Mouse (Mus musculus) bone marrow macrophage, adult 2 months (primary cell): ENCODE data around the gene Cadm1. TPM values are rescaled to one million over a fixed set of nuclear protein-coding genes. Genes with fewer than 3 reads are reported as not detected.
A peak's percentile ranks its signal among the peaks of the same experiment; 100 is the strongest.

Experiments
- H3K27ac ChIP-seq: 2 replicates; pipeline ENCODE4 v1.5.1; 2012; ENCODE audit warnings: low read depth, low read length; ENCODE audit not compliant: insufficient read depth
- H3K4me1 ChIP-seq: 2 replicates; pipeline ENCODE4 v1.6.1; 2012; ENCODE audit warnings: low read length; ENCODE audit not compliant: control insufficient read depth, insufficient read depth
- H3K4me3 ChIP-seq: 2 replicates; pipeline ENCODE4 v1.5.1; 2012; ENCODE audit warnings: mild to moderate bottlenecking, low read length, moderate library complexity; ENCODE audit not compliant: insufficient read depth
- CTCF ChIP-seq: IDR thresholded peaks from 2 replicates; pipeline ENCODE4 v1.5.1; 2012; ENCODE audit warnings: low read depth, mild to moderate bottlenecking, low read length, moderate library complexity
- POLR2A ChIP-seq: IDR thresholded peaks from 2 replicates; pipeline ENCODE4 v1.6.1; 2012; ENCODE audit warnings: mild to moderate bottlenecking, low read depth, low read length, borderline replicate concordance
- polyA plus RNA-seq: library from polyadenylated mRNA; stranded (reverse); fragments of >200 nt; gene quantifications from 2 replicates; pipeline ENCODE4 v1.2.4, GENCODE M21; 2012; ENCODE audit not compliant: missing spikeins, insufficient read depth, insufficient read length

The Cadm1 gene
- polyA plus RNA-seq, 1 experiment, result 146 TPM

DNA sequence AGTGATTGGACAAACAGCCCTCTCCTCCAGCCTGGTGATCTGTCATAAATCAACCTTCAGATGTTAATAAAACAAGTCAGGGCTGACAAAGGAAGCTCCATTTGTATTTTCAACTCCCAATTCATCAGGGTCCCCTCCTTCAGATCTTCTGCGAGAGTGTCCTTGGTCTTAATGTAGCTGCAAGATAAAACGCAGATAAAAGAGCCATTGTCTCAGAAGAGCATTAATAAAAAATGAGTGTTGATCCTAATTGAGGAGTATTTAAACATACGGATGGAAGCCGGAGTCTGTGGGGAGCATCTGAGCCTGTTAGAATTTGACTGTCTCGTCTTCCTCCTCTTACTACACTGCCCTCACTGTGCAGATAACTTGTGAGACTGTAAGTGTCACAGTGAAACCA, 234.9 kb downstream of the Cadm1 start:
- TF ChIP-seq POLR2A, result no peak
- no peak for TF ChIP-seq CTCF
- Histone ChIP-seq H3K27ac (no peak overlapping the region), H3K4me3 (no peak overlapping the region), H3K4me1 (peaks cover 7% of the 10 kb centered on the region)

DNA sequence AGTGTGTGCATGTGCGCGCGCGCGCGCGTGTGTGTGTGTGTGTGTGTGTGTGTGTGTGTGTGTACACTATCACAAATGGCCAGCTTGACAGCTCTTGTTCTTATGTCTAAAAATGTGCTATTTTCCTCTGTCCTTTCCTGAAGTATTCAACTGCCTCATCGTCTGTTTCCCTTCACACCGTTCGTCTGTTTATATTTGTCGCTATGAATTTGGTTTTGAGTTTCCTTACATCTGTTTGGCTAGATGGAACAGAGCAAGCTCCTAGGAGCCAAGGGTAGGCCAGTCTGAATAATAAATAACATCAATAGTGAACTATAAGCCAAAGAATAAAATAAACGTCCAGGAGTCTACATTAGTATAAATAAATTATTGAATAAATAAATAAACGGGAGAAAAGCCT, 235.3 kb downstream of the Cadm1 start:
- no peak overlapping the region for H3K4me3 ChIP-seq
- H3K4me1 ChIP-seq, result peaks cover 11% of the 10 kb centered on the region
- no peak overlapping the region for H3K27ac ChIP-seq
- no peak for TF ChIP-seq CTCF
- no peak for TF ChIP-seq POLR2A

DNA sequence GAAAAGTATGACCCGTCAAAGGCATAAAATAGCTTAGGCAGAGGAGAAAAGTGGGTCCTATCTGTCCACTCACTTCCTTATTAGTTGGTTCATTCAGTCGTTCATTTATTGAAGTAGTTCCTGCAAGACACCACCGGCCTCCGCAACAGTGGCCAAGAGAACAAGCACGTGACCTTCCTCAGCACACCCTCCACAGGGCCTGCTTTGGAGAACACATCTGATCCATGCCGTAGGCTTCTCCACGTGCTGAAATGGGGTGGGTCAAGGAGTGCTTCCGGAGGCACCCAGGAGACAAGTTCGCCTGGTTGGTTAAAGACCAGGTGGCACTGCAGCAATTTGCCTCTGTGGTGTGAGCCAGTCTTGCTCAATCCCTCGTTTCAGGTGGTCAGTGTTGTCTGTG, 236.4 kb downstream of the Cadm1 start:
- Histone ChIP-seq H3K4me3 (no peak overlapping the region), H3K27ac (no peak overlapping the region), H3K4me1 (peaks cover 19% of the 10 kb centered on the region)
- TF ChIP-seq POLR2A (no peak), CTCF (no peak)

DNA sequence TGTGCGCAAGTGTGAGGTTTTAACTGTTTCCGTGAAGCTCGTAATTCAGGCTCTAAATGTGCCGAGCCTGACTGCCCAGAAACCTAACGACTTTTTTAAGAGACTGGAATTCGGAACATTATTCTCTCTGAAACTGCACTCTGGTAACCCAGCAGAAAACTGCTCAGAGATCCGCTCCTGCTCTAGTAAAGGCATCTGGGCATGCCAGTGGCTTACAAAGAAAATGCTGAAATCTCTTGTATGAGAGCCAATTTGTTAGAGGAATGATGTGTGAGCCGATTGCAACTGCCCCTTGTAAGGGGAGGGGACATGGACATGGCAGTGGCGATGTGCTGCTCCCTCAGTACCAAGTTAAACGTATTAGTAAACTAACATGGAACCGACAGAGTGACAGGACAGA, 240.9 kb downstream of the Cadm1 start:
- no peak for TF ChIP-seq CTCF
- Histone ChIP-seq H3K4me3 (no peak overlapping the region), H3K27ac (peak overlapping the region; percentile 85), H3K4me1 (peaks cover 44% of the 10 kb centered on the region)

DNA sequence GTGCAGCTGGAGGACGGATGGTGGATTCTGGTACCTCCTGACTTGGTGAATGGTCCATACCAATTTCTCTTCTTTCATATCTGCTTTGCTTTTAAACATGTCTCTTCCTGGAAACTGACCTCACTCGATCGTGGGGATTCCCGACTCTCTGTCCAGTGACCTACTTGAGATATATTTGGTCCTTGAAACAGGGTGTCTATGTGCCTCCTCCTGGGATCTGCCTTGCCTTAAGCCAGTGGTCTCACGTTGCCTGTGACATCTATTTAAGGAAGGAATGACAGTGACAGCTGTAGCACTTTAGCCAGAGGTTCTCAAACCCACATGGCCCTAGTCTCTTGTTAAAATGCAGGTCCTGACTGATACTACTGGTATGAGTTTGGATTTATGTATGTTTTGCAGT, 242.0 kb downstream of the Cadm1 start:
- Histone ChIP-seq H3K27ac (peak overlapping the region; percentile 85), H3K4me1 (peaks cover 55% of the 10 kb centered on the region), H3K4me3 (no peak overlapping the region)
- no peak for TF ChIP-seq CTCF
- TF ChIP-seq POLR2A, result no peak

DNA sequence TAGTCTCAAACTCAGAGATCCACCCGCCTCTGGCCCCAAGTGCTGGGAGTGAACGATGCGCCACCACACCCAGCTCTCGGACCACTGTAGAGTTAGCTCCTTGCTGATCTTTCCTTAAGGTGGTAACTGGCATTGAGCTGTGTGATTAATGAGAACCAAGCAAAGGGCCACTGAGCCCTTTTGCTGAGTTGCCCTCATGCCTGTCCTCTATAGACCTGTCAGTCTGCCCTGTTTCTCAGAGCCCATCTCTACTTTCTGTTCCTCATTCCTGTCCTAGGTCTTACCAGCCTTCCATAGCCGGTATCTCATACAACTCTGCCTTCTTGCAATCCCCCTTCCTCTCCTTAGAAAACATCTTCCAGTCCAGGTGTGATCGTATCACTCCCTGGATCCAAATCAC, 242.8 kb downstream of the Cadm1 start:
- no peak overlapping the region for H3K4me3 ChIP-seq
- H3K27ac ChIP-seq, result peak overlapping the region; percentile 85

DNA sequence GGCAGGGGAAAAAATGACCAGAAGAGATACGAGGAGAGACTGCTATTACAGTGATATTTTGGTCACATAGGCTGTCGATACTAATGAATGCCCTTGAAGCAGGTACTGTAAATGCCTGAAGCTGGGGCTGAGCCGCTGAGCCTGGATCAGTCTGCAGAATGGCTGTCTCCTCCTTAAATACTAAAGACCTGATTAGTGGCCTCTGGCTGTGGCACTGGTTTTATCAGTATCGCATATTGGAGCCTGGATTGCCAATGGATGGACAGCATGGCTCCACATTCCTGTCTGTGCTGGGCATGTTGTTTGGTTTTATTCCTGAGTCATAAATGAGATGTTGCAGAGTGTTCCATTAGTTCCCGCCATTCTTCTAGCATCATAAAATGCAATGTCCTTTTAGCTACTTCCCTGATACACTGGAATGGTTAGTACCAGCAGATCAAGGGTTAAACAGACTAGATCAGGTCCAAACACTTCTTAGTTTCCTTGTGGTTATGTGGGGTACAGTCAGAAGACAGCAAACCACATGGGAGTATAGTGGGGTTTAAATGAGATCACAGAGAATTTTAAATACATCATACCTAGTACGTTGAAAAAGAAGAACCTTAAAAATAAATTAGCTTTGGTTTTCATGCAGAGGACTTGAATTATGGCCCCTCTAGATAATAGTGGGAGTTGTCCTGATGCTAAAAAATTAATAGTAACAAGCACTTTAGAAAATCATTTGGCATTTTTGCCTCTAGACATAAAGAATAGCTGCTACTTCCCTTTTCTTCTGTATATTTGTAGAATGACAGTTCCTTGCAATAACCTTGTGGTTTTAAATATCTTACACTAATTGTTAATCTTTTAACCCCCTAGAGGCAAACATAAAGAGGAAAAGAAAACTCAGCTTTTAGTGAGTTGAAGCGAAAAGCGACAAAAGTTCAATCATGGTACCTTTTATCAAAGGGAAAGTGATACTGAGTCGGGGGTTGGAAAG, 247.3 kb downstream of the Cadm1 start:
- 0 out of 2 replicates have a peak overlapping the region, but pooled peaks have one; percentile 21 for H3K4me3 ChIP-seq
- peaks cover 59% of the 10 kb centered on the region for H3K4me1 ChIP-seq
- no peak for TF ChIP-seq CTCF
- TF ChIP-seq POLR2A, result no peak
- peak overlapping the region; percentile 87 for H3K27ac ChIP-seq

More for the DNA sequence above, 242.8 kb downstream of the Cadm1 start:
- TF ChIP-seq CTCF (no peak), POLR2A (no peak)
- H3K4me1 ChIP-seq, result peaks cover 58% of the 10 kb centered on the region

- TF ChIP-seq POLR2A (no peak), CTCF (no peak)
Measured at GRCm38 (mm10) chr9:47778438-47778837, 248.5 kb downstream of the Cadm1 start.

DNA sequence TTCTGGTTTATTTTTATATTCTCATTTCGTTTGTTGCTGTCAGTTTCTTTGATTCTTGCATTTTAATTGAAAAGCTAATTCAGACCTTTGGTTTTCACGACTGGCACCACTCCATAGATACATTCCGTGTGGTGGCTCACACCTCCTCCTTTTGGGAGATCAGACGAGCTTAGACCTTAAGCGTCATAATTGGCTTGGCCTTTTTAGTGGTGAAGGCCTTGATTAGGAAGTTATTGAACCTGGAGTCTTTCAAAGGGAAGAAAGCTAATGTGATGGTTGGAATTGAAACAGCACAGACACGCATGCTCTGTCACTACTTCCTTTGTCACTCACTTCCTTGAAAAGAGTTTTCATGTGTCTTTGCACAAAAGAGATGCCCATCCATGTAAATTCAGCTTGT, 249.3 kb downstream of the Cadm1 start:
- H3K4me3 ChIP-seq, result no peak overlapping the region
- peak overlapping the region; percentile 29; the same call in 1 of the 2 replicates for H3K27ac ChIP-seq
- TF ChIP-seq POLR2A (no peak), CTCF (no peak)
- peaks cover 59% of the 10 kb centered on the region for H3K4me1 ChIP-seq

More at GRCm38 (mm10) chr9:47778438-47778837, 248.5 kb downstream of the Cadm1 start:
- H3K4me3 ChIP-seq, result no peak overlapping the region
- H3K27ac ChIP-seq, result peak overlapping the region; percentile 87
- peaks cover 62% of the 10 kb centered on the region for H3K4me1 ChIP-seq

GRCm38 (mm10) chr9:47786642-47787041, 256.7 kb downstream of the Cadm1 start:
- TF ChIP-seq CTCF (no peak), POLR2A (no peak)
- H3K4me1 ChIP-seq, result peaks cover 24% of the 10 kb centered on the region
- H3K4me3 ChIP-seq, result no peak overlapping the region
- H3K27ac ChIP-seq, result no peak overlapping the region
